8 mouse cellular contexts compared by ENCODE assay signal in the genomic region with DNA sequence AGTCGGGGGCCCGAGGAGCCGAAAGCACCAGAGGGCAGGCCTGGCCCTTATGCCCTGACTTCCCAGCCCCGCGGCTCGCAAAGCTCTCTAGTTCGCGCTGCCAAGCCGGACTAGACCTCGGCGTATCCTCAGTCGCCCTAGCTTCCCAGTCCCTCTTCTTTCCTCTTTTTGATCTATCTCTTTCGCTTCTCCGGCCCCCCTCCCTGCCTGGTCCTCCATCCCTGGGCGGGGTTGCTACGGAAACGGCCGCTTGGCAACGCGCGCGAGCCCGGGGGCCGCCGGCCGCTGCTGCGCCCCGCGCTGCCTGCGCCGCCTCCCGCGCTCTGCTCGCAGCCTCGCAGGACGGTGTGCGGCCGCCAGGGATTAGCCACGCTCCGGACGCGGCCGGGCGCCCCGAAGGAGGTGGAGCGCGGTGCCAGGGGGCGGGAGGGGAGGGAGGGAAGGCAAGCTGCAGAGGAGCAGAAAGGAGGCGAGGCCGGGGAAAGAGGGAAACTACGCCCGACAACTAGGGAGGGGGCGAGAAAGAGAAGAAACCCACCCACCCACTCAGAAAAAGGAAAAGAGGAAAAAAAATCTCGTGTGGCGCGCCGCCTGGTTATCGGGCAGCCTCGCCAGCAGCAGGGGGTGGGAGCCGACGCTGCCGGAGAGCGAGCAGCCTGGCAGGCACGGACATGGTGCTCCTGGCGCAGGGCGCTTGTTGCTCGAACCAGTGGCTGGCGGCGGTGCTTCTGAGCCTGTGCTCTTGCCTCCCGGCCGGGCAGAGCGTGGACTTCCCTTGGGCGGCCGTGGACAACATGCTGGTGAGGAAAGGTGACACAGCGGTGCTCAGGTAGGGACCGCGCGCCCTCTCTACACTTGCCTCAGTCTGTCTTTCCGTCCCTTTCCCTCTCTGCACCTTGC. TPM values are rescaled to one million over a fixed set of nuclear protein-coding genes. Genes with fewer than 3 reads are reported as not detected.
DNase-seq lines count a peak whose midpoint lies in the region; ATAC-seq lines count a peak whose summit lies in the region.

A gene (plus strand): TSS at position 271 of the 900 bp plus-strand sequence.

- H3K4me1 ChIP-seq in hindbrain, embryonic 12.5 days: peaks cover 12% of the 10 kb centered on the region; the same call in 1 of the 2 replicates

- peak within 1 kb of the TSS; percentile 66 for H3K4me3 ChIP-seq in hindbrain, embryonic 12.5 days

- H3K4me2 ChIP-seq in hindbrain, embryonic 12.5 days (replicated peaks): peak within 1 kb of the TSS; percentile 84

- peak; percentile 54 for DNase-seq in adipocyte (ENCODE audit: low spot score)
- peak; percentile 81 to 88 for DNase-seq in cerebellum, postnatal 36 days
- DNase-seq in frontal cortex, postnatal 36 days (ENCODE audit: low spot score in 2 of 2): peak; percentile 88 to 89
- peak; percentile 62 for DNase-seq in left cerebral cortex, adult 11 months (ENCODE audit: low spot score)
- DNase-seq in lung, postnatal 25 days (ENCODE audit: low spot score): peak; percentile 2
- DNase-seq in retina, postnatal 7 days (ENCODE audit: low read depth, low spot score): peak; percentile 73
- DNase-seq in spleen, postnatal 36 days (ENCODE audit: low spot score in 2 of 2): no peak

- H3K27me3 ChIP-seq in hindbrain, embryonic 12.5 days: peaks cover 15% of the 10 kb centered on the region; the same call in 1 of the 2 replicates

- under 1% methylated on average over 77 of the region's 79 CpGs for WGBS in hindbrain, embryonic 12.5 days

- no peaks in the 10 kb centered on the region for H3K36me3 ChIP-seq in hindbrain, embryonic 12.5 days

- peak within 1 kb of the TSS; percentile 92 for H3K27ac ChIP-seq in hindbrain, embryonic 12.5 days

- H3K9me3 ChIP-seq in hindbrain, embryonic 12.5 days (replicated peaks): no peaks in the 10 kb centered on the region

- peak; percentile 87 for ATAC-seq in hindbrain, embryonic 12.5 days (ENCODE audit: low FRiP score)

- peak within 1 kb of the TSS; percentile 81 for H3K9ac ChIP-seq in hindbrain, embryonic 12.5 days

RNA-seq across cellular contexts. Expression of the gene that starts here (rescaled TPM):
- polyA plus RNA-seq in hindbrain, embryonic 12.5 days (2016; fragmentation: Nextera tagmentation; extraction: Ambion mirVana): 15.4 and 17.8 TPM in 2 replicates

Comparison
In these comparisons a context has a peak if more than half of its experiments do, and no peak if none do; other contexts are left out.
1. DNase-seq: peak in adipocyte (single experiment), cerebellum, postnatal 36 days (2 of 2), frontal cortex, postnatal 36 days (2 of 2), left cerebral cortex, adult 11 months (single experiment), lung, postnatal 25 days (single experiment) and retina, postnatal 7 days (single experiment); none in spleen, postnatal 36 days (0 of 2).